Mouse (Mus musculus) heart, adult 2 months (tissue): ENCODE measurements around the gene Gm5416. TPM values are rescaled to one million over a fixed set of nuclear protein-coding genes. Genes with fewer than 3 reads are reported as not detected.
"Not testable (repeated sequence)": the region's sequence is repeated elsewhere in the genome, so short reads cannot be mapped to it uniquely, and the experiment has no call there.

Experiments used
- DNase-seq, 2 experiments: peaks; one replicate each; pipeline ENCODE4 v3.0.0; 2021
- H3K27ac ChIP-seq: fragments of 200-600 bp; 2 replicates; pipeline ENCODE4 v1.8.1; 2022
- H3K27me3 ChIP-seq: fragments of 200-500 bp; 2 replicates; pipeline ENCODE4 v1.6.1; 2012; ENCODE audit warnings: mild to moderate bottlenecking, low read length, inconsistent platforms, mixed read lengths; ENCODE audit not compliant: control insufficient read depth, insufficient read depth
- H3K36me3 ChIP-seq: fragments of 200-500 bp; 2 replicates; pipeline ENCODE4 v1.6.1; 2012; ENCODE audit warnings: low read length, inconsistent platforms; ENCODE audit not compliant: control insufficient read depth, insufficient read depth
- H3K4me1 ChIP-seq: fragments of 200-500 bp; 2 replicates; pipeline ENCODE4 v1.6.1; 2011; ENCODE audit warnings: low read length; ENCODE audit not compliant: control insufficient read depth, insufficient read depth
- H3K4me3 ChIP-seq: fragments of 200-600 bp; 2 replicates; pipeline ENCODE4 v1.8.1; 2022
- H3K79me2 ChIP-seq: fragments of 200-500 bp; replicated peaks from 2 replicates; pipeline ENCODE4 v1.6.1; 2012; ENCODE audit warnings: mild to moderate bottlenecking, inconsistent platforms, low read length, moderate library complexity, mixed read lengths; ENCODE audit not compliant: control insufficient read depth, insufficient read depth
- H3K9ac ChIP-seq: fragments of 200-500 bp; 2 replicates; pipeline ENCODE4 v1.6.1; 2012; ENCODE audit warnings: low read depth, mild to moderate bottlenecking, control low read depth, inconsistent platforms, low read length, mixed read lengths
- intact Hi-C: fragments of 180-260 bp; cut with DNase I; formaldehyde crosslinking; loops from one replicate; pipeline ENCODE4 v1.15.1; 2025
- polyA plus RNA-seq: library from polyadenylated mRNA; depleted of rRNA; stranded (reverse); fragments of >200 nt; gene quantifications from 2 replicates; pipeline ENCODE4 v1.2.3, GENCODE M21; 2012; rRNA removed
- total RNA-seq, 2 experiments: library from RNA; stranded (reverse); gene quantifications; 2 replicates each; pipeline ENCODE4 v1.2.3; 2021

The Gm5416 gene
- total and polyA plus RNA-seq, 3 experiments: not detected

DNA sequence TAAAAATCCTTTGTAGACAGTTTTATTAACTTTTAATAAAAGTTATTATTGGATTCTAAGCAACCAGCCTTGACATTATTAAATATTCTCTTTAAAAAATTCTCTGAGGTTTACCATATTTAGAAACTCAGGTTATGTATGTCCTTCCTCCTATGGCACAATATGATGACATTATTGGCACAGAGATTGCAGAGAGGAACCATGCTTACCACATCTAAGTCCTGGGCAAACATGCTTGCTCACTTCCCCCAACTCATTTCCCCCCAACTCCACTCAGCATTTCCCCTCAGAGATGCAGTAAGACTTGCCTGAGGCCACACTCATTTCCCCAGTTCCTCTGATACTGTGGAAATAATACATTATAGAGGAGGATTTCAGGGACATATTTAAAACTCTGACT lies 50.4 kb downstream of the Gm5416 start:
- H3K79me2 ChIP-seq, DNase-seq, H3K9ac ChIP-seq, intact Hi-C loops, H3K27me3 ChIP-seq, H3K36me3 ChIP-seq, H3K4me1 ChIP-seq, H3K4me3 ChIP-seq, H3K27ac ChIP-seq: not testable (repeated sequence)

Other genes starting within 250 kb of the Gm5416 start
- gene Kpna1, start 231.7 kb upstream of the Gm5416 start, total RNA-seq: 100 to 1,000 TPM; 112 to 128 TPM
- gene Kpna1, start 231.7 kb upstream of the Gm5416 start, polyA plus RNA-seq: 18.7 and 40.3 TPM in 2 replicates
- 1 to 10 TPM; 2.7 to 2.8 TPM for gene Wdr5b, start 169.2 kb upstream of the Gm5416 start, total RNA-seq
- 1.8 and 2.5 TPM in 2 replicates for gene Wdr5b, start 169.2 kb upstream of the Gm5416 start, polyA plus RNA-seq
- 100 to 1,000 TPM; 212 to 248 TPM for gene Fam162a, start 138.8 kb upstream of the Gm5416 start, total RNA-seq
- 95.0 and 98.5 TPM in 2 replicates for gene Fam162a, start 138.8 kb upstream of the Gm5416 start, polyA plus RNA-seq
- 10 to 100 TPM; 31.1 to 33.3 TPM for gene Ccdc58, start 138.7 kb upstream of the Gm5416 start, total RNA-seq
- 14.0 and 24.2 TPM in 2 replicates for gene Ccdc58, start 138.7 kb upstream of the Gm5416 start, polyA plus RNA-seq
- not detected for gene Csta1, start 79.2 kb upstream of the Gm5416 start, total RNA-seq
- not detected in 2 replicates for gene Csta1, start 79.2 kb upstream of the Gm5416 start, polyA plus RNA-seq
- gene Stfa2l1, start 53.6 kb upstream of the Gm5416 start, total RNA-seq: not detected
- gene Stfa2l1, start 53.6 kb upstream of the Gm5416 start, polyA plus RNA-seq: not detected in 2 replicates
- gene Gm5483, start 26.2 kb upstream of the Gm5416 start, total RNA-seq: not detected
- not detected in 2 replicates for gene Gm5483, start 26.2 kb upstream of the Gm5416 start, polyA plus RNA-seq
- not detected for gene 2010005H15Rik, start 11.1 kb downstream of the Gm5416 start, total RNA-seq
- not detected in 2 replicates for gene 2010005H15Rik, start 11.1 kb downstream of the Gm5416 start, polyA plus RNA-seq
- gene Stfa1, start 66.5 kb downstream of the Gm5416 start, total RNA-seq: not detected
- gene Stfa1, start 66.5 kb downstream of the Gm5416 start, polyA plus RNA-seq: not detected in 2 replicates
- not detected for gene BC117090, start 123.9 kb downstream of the Gm5416 start, total RNA-seq
- not detected in 2 replicates for gene BC117090, start 123.9 kb downstream of the Gm5416 start, polyA plus RNA-seq
- not detected for gene BC100530, start 157.3 kb downstream of the Gm5416 start, total RNA-seq
- gene BC100530, start 157.3 kb downstream of the Gm5416 start, polyA plus RNA-seq: not detected in 2 replicates
- not detected for gene Stfa2, start 198.1 kb downstream of the Gm5416 start, total RNA-seq
- gene Stfa2, start 198.1 kb downstream of the Gm5416 start, polyA plus RNA-seq: not detected in 2 replicates
- gene Stfa3, start 245.0 kb downstream of the Gm5416 start, total RNA-seq: not detected
- gene Stfa3, start 245.0 kb downstream of the Gm5416 start, polyA plus RNA-seq: not detected in 2 replicates